Mouse (Mus musculus) ES-Bruce4 (cell line): Measurements from ENCODE around the gene Ern1.

ENCODE experiments used
- CTCF ChIP-seq: IDR thresholded peaks from one replicate; pipeline ENCODE4 v1.8.1; 2011; ENCODE audit warnings: low read depth, low read length
- EP300 ChIP-seq: IDR thresholded peaks from 2 replicates; pipeline ENCODE4 v1.6.1; 2011; ENCODE audit warnings: low read depth, low read length; ENCODE audit not compliant: insufficient read depth
- POLR2A ChIP-seq: IDR thresholded peaks from one replicate; pipeline ENCODE4 v1.8.1; 2011; ENCODE audit warnings: low read length; ENCODE audit not compliant: insufficient read depth

DNA sequence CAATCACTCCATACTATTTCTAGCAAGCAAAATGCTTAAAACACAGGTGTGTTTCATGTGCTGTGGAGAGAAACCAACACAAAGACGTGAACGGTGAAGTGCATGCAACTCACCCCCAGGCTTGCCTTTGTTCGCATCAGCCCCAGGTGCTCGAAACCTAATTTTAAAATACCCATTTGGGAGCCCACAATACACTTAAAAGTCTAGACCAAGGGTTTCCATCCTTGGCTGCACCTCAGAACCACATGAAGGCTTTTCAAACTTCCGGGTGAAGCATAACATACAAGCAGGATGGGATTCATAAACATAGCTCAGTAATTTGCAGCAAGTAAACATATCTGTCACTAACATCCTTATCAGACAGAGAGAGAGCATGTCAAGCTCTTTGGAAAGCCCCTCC lies 57.3 kb downstream of the Ern1 start:
- no peak for TF ChIP-seq EP300
- no peak for TF ChIP-seq POLR2A
- no peak for TF ChIP-seq CTCF
